Mouse (Mus musculus) midbrain, embryonic 14.5 days (tissue): Measurements from ENCODE around the gene Spem1. TPM values are rescaled to one million over a fixed set of nuclear protein-coding genes. Genes with fewer than 3 reads are reported as not detected.

Source experiments
- ATAC-seq: fragments of 200-750 bp; cut with Nextera tagmentation; 2 replicates; pipeline ENCODE4 v1.8.0; 2017; ENCODE audit warnings: moderate number of reproducible peaks, moderate library complexity; ENCODE audit not compliant: low FRiP score, low TSS enrichment
- DNase-seq: peaks from one replicate; pipeline ENCODE4 v3.0.0-alpha.2; 2015
- H3K27ac ChIP-seq: fragments of 300-500 bp; sonication (generic); replicated peaks from 2 replicates; pipeline ENCODE4 v1.5.1; 2014; ENCODE audit warnings: mild to moderate bottlenecking, low read depth, low read length, moderate library complexity
- H3K27me3 ChIP-seq: fragments of 300-500 bp; sonication (generic); 2 replicates; pipeline ENCODE4 v1.6.1; 2014; ENCODE audit warnings: low read length, control low read depth, mixed read lengths; ENCODE audit not compliant: control insufficient read depth, insufficient read depth
- H3K36me3 ChIP-seq: fragments of 300-500 bp; sonication (generic); 2 replicates; pipeline ENCODE4 v1.6.1; 2014; ENCODE audit warnings: low read length, control low read depth; ENCODE audit not compliant: control insufficient read depth, insufficient read depth
- H3K4me1 ChIP-seq: fragments of 300-500 bp; sonication (generic); 2 replicates; pipeline ENCODE4 v1.6.1; 2014; ENCODE audit warnings: mild to moderate bottlenecking, antibody characterized with exemption, low read length, control low read depth; ENCODE audit not compliant: control insufficient read depth, insufficient read depth
- H3K4me2 ChIP-seq: fragments of 300-500 bp; sonication (generic); 2 replicates; pipeline ENCODE4 v1.6.1; 2014; ENCODE audit warnings: mild to moderate bottlenecking, low read length, moderate library complexity
- H3K4me3 ChIP-seq: fragments of 300-500 bp; sonication (generic); replicated peaks from 2 replicates; pipeline ENCODE4 v1.5.1; 2014; ENCODE audit warnings: low read depth, low read length
- H3K9ac ChIP-seq: fragments of 300-500 bp; sonication (generic); replicated peaks from 2 replicates; pipeline ENCODE4 v1.6.1; 2014; ENCODE audit warnings: mild to moderate bottlenecking, low read length, moderate library complexity
- H3K9me3 ChIP-seq: fragments of 300-500 bp; sonication (generic); 2 replicates; pipeline ENCODE4 v1.6.1; 2016; ENCODE audit warnings: low read length, control low read depth, mixed read lengths; ENCODE audit not compliant: control insufficient read depth
- WGBS: fragments of 180-500 bp; shearing (Covaris S2); extraction: QIAGEN DNeasy Blood & Tissue Kit; methylation state at CpG from one replicate; pipeline ENCODE4 v1.1.7; 2014; 5-methylcytosine and 5-hydroxymethylcytosine counted together
- polyA plus RNA-seq: library from polyadenylated mRNA; unstranded; fragments of >200 nt; fragmentation: Nextera tagmentation; extraction: Ambion mirVana; gene quantifications from 2 replicates; pipeline ENCODE4 v1.2.1, GENCODE M21; 2014

Spem1 gene
- polyA plus RNA-seq, 1 experiment from 2014 or later = 0.49 TPM

- 55% methylated on average over 5 of the region's 5 CpGs for WGBS
- Histone ChIP-seq H3K27ac (no peak overlapping the region), H3K4me1 (peaks cover 4% of the 10 kb centered on the region), H3K4me3 (no peak overlapping the region), H3K4me2 (no peak overlapping the region), H3K9me3 (no peaks in the 10 kb centered on the region), H3K27me3 (no peaks in the 10 kb centered on the region), H3K9ac (no peak overlapping the region), H3K36me3 (peaks cover 87% of the 10 kb centered on the region)
- ATAC-seq (no peak), DNase-seq (no peak)
These were observed 6.9 kb upstream of the Spem1 start for GRCm38 (mm10) chr11:69828832-69829231.

GRCm38 (mm10) chr11:69823456-69823855 is 1.5 kb upstream of the Spem1 start:
- Histone ChIP-seq H3K4me2 (no peak overlapping the region), H3K27ac (no peak overlapping the region), H3K36me3 (peaks cover 47% of the 10 kb centered on the region), H3K9ac (no peak overlapping the region), H3K27me3 (no peaks in the 10 kb centered on the region), H3K9me3 (no peaks in the 10 kb centered on the region), H3K4me3 (no peak overlapping the region), H3K4me1 (no peaks in the 10 kb centered on the region)
- WGBS = 83% methylated on average over 2 of the region's 2 CpGs
- DNase-seq = no peak
- no peak for ATAC-seq

GRCm38 (mm10) chr11:69818871-69819270 is 3.1 kb downstream of the Spem1 start:
- DNase-seq = no peak
- 93% methylated on average over 8 of the region's 8 CpGs for WGBS

GRCm38 (mm10) chr11:69818365-69818764 is 3.6 kb downstream of the Spem1 start, which contains the start of gene Spem2:
Gene Spem2 (minus strand): TSS chr11:69818465.
- Histone ChIP-seq H3K27me3 (no peaks in the 10 kb centered on the region), H3K4me1 (no peaks in the 10 kb centered on the region), H3K36me3 (no peaks in the 10 kb centered on the region), H3K9me3 (0 out of 2 replicates have a peak, but pooled peaks cover 7% of the 10 kb centered on the region), H3K4me2 (no peak within 1 kb of the TSS), H3K27ac (no peak within 1 kb of the TSS), H3K4me3 (no peak within 1 kb of the TSS), H3K9ac (no peak within 1 kb of the TSS)
- 80% methylated on average over 2 of the region's 2 CpGs for WGBS
- no peak for DNase-seq
- ATAC-seq = no peak

More at GRCm38 (mm10) chr11:69818871-69819270, 3.1 kb downstream of the Spem1 start:
- Histone ChIP-seq H3K27ac (no peak overlapping the region), H3K4me3 (no peak overlapping the region), H3K4me1 (no peaks in the 10 kb centered on the region), H3K9ac (no peak overlapping the region), H3K9me3 (0 out of 2 replicates have a peak, but pooled peaks cover 7% of the 10 kb centered on the region), H3K36me3 (peaks cover 1% of the 10 kb centered on the region), H3K4me2 (no peak overlapping the region), H3K27me3 (no peaks in the 10 kb centered on the region)
- no peak for ATAC-seq

GRCm38 (mm10) chr11:69816520-69816919 is 5.5 kb downstream of the Spem1 start:
- DNase-seq = no peak
- Histone ChIP-seq H3K4me2 (no peak overlapping the region), H3K4me3 (no peak overlapping the region), H3K27me3 (no peaks in the 10 kb centered on the region), H3K9me3 (0 out of 2 replicates have a peak, but pooled peaks cover 7% of the 10 kb centered on the region), H3K36me3 (no peaks in the 10 kb centered on the region), H3K27ac (no peak overlapping the region), H3K4me1 (no peaks in the 10 kb centered on the region), H3K9ac (no peak overlapping the region)
- ATAC-seq = no peak
- 92% methylated on average over 12 of the region's 12 CpGs for WGBS

- H3K4me2 ChIP-seq = no peak within 1 kb of the TSS
- ATAC-seq = no peak
- H3K9me3 ChIP-seq = 0 out of 2 replicates have a peak, but pooled peaks cover 7% of the 10 kb centered on the region
- no peak within 1 kb of the TSS for H3K27ac ChIP-seq
- H3K9ac ChIP-seq = no peak within 1 kb of the TSS
- no peak for DNase-seq
- WGBS = 58% methylated on average over 10 of the region's 10 CpGs
- no peaks in the 10 kb centered on the region for H3K4me1 ChIP-seq
- H3K27me3 ChIP-seq = no peaks in the 10 kb centered on the region
- no peak within 1 kb of the TSS for H3K4me3 ChIP-seq
- H3K36me3 ChIP-seq = no peaks in the 10 kb centered on the region
These were observed 6.8 kb downstream of the Spem1 start, which contains the start of gene Gm39566 for GRCm38 (mm10) chr11:69815155-69815554. Gene Gm39566 (minus strand): TSS chr11:69815298.

GRCm38 (mm10) chr11:69810280-69810679 is 11.7 kb downstream of the Spem1 start:
- no peaks in the 10 kb centered on the region for H3K36me3 ChIP-seq
- no peaks in the 10 kb centered on the region for H3K9me3 ChIP-seq
- H3K27ac ChIP-seq = no peak overlapping the region
- DNase-seq (no peak), ATAC-seq (no peak)
- H3K4me1 ChIP-seq = no peaks in the 10 kb centered on the region
- H3K4me3 ChIP-seq = no peak overlapping the region
- peaks cover 11% of the 10 kb centered on the region for H3K27me3 ChIP-seq
- no peak overlapping the region for H3K9ac ChIP-seq
- no peak overlapping the region for H3K4me2 ChIP-seq

GRCm38 (mm10) chr11:69807641-69808040 is 14.3 kb downstream of the Spem1 start:
- no peak overlapping the region for H3K9ac ChIP-seq
- H3K4me3 ChIP-seq = no peak overlapping the region
- no peak for ATAC-seq
- H3K27me3 ChIP-seq = peaks cover 24% of the 10 kb centered on the region
- peaks cover 22% of the 10 kb centered on the region for H3K4me1 ChIP-seq
- no peaks in the 10 kb centered on the region for H3K36me3 ChIP-seq
- H3K4me2 ChIP-seq = no peak overlapping the region
- no peak for DNase-seq
- H3K27ac ChIP-seq = no peak overlapping the region
- no peaks in the 10 kb centered on the region for H3K9me3 ChIP-seq
- 86% methylated on average over 2 of the region's 2 CpGs for WGBS

GRCm38 (mm10) chr11:69806378-69806777 is 15.6 kb downstream of the Spem1 start:
- Histone ChIP-seq H3K9me3 (no peaks in the 10 kb centered on the region), H3K36me3 (no peaks in the 10 kb centered on the region), H3K27me3 (peaks cover 24% of the 10 kb centered on the region), H3K27ac (no peak overlapping the region), H3K4me2 (no peak overlapping the region), H3K4me1 (peaks cover 34% of the 10 kb centered on the region), H3K9ac (no peak overlapping the region), H3K4me3 (no peak overlapping the region)
- WGBS = 78% methylated on average over 4 of the region's 4 CpGs
- no peak for ATAC-seq
- no peak for DNase-seq
